Mouse (Mus musculus) heart, adult 2 months (tissue): Measurements from ENCODE around the gene Socs7.

Experiments
- CTCF ChIP-seq: fragments of 200-600 bp; IDR thresholded peaks from 2 replicates; pipeline ENCODE4 v1.8.1; 2022; ENCODE audit warnings: antibody characterized with exemption, mild to moderate bottlenecking, moderate library complexity
- POLR2A ChIP-seq: fragments of 200-500 bp; IDR thresholded peaks from 2 replicates; pipeline ENCODE4 v1.6.1; 2011; ENCODE audit warnings: mild to moderate bottlenecking, low read depth, low read length, control low read depth; ENCODE audit not compliant: insufficient read depth

DNA sequence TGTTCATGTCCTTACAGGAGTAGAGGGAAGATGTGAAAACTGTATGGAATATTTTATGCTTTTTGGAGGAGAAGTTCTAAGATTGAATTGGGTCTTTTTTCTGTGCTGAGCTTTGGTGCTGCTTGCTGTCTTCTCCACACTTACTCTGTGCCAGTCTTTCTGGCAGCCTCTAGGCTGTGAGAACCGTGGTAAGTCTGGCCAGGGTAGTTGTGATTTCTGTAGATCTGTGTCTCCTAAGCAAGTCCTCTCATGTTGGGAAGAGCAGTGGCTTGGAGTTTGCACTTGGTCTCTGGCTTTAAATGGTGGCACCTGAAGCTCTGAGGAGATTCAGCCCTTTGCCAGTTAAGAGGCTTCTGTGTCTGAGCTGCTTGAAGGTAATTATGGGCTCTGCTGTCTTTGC, 3.2 kb downstream of the Socs7 start:
- TF ChIP-seq POLR2A (no peak), CTCF (no peak)
